Mouse (Mus musculus) forelimb bud, embryonic 11.5 days (tissue): ENCODE data around the gene Prr15l.

Experiments used
- DNase-seq: peaks from one replicate; pipeline ENCODE4 v3.0.0-alpha.2; 2012; ENCODE audit warnings: low read depth, low spot score

The Prr15l gene

DNA sequence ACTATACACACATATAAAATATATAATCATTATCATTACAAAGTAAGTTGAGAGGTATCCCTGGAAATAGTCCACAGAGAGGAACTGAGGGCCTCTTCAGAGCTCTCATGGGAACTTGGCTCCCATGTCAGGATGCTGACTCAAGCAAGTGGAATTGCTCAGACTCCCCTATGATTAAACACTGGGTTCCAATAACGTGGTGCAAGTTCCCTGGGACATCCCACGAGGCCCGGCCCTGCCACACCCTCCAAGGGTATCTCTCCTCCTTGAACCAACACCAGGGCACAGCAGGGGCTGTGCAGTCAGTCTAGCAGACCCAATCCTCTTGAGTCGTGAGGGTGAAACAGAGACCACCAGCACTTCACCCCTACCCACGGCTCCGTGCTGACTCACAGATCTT lies 8.9 kb upstream of the Prr15l start:
- DNase-seq: no peak

DNA sequence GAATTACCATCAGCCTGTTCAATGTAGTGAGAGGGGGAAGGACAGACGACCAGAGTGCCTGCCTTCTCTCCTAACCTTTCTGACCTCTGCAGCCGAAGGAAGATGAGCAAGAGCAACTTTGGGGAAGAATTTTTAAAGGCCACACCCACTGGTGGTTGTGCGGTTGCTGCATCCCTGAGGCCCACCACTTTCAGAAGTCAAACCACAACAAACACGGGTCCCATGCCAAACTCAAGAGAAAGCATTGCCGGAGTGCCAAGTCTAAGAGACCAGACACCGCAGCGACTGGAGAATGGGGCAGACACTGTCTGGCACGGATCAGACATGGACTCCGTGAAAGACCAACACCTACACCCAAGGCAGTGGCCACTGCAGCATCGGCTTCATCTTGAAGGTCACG lies 3.0 kb upstream of the Prr15l start:
- DNase-seq: no peak

DNA sequence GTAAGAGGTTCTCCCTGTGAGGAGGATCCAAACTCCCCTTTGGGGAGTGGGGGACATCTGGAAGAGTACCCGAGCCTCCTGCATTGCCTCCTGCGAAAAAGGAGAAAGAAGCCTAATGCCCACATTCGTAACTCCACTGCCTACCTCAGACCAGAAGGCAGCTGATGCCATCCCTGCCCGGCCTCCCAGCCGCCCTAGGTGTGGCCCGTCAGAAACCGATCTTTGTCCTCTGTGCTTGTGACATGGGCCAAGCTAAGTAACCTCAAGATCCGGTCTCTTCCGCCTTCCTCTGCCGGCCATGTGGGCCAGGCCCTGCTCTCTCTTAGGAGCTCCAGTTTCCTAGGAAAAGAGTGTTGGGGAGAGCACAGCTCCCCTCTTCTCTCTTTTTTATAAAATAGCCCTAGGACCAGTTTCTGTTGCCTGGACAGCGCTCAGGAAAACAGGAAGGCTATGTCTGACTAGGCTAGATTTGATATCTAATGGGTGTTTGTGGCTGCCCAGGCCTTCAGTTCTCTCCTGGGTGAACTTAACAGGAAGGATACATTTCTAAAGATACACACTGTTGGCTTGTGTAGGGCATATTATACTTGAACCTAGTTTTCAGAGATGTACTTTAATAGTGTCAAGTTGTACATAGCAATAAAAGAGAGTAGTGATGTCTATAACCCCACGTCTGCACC lies 2.3 kb upstream of the Prr15l start:
- DNase-seq: no peak

DNA sequence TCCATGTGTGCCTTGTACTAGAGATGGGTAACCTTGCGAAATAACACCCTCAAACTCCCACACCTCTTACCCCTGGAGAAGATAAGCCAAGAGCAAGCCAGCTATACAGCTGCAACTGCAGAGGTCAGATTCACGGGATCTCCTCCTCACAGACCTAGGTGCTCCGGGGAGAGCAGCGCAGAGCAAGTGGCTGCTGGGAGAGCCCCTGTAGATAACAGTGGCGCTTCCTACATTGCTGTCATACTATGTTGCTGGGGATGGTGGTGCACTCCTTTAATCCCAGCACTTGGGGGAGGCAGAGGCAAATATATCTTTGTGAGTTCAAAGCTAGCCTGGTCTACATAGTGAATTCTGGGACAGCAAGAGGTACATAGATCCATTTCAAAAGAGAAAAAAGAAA lies 1.3 kb upstream of the Prr15l start:
- no peak for DNase-seq

GRCm38 (mm10) chr11:96928691-96929090 lies 787 bp downstream of the Prr15l start:
- DNase-seq: no peak

DNA sequence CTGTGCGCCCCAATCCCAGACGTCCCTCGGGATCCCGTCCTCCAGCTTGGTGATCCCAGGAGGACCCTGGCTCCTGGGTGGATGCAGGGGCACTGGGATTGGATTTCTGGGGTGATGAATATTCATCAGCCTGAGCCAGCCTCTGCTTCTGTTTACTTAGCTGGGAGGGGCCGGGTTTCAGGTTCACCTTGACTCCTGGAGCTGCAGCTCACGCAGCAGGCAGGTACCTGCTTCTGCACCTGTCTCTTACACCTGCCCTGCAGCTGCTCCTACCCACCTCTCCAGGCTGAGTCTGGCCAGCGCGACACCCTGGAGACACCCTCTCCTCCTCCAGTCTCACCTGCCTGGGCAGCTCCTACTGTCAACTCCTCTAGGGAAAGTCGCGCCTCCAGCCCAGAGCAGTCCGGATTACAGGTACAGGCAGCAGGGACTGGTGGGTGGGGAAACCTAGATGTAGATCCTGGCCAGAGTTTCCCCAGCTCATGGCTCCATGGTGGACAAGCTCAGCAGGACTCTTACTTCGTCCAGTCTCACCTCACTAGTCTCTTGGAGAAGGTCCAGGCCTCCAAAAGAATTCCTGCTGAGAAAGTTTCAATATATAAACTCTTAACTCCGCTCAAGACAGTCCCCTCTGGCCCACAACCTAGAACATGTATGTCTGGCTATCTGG lies 1.3 kb downstream of the Prr15l start:
- no peak for DNase-seq

DNA sequence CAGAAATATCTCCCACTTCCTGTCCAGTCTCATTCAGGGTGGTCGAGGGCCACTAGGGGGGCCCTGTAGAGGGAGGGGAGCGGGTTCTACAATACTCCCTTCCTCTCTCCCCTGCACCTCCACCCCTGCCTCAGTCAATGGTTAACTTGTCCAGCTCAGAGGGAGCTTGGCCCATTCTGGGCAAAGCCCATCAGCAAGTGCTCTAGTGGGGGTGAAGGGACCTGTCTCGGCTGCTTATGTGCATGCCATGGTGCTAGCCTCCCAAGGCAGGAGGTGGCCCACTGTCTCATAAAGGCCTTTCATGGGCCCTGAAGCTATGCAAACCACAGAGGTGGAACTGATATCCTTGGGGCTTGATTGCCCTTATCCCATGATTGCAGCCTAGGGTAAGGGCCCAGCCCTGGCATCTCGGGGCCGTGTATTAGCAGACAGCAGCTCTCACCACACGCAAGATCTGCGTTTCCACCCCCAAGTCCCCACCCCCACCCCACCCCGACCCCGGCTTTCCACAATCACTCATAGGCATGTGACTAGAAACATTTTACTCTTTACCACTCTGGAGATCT lies 1.9 kb downstream of the Prr15l start:
- no peak for DNase-seq

DNA sequence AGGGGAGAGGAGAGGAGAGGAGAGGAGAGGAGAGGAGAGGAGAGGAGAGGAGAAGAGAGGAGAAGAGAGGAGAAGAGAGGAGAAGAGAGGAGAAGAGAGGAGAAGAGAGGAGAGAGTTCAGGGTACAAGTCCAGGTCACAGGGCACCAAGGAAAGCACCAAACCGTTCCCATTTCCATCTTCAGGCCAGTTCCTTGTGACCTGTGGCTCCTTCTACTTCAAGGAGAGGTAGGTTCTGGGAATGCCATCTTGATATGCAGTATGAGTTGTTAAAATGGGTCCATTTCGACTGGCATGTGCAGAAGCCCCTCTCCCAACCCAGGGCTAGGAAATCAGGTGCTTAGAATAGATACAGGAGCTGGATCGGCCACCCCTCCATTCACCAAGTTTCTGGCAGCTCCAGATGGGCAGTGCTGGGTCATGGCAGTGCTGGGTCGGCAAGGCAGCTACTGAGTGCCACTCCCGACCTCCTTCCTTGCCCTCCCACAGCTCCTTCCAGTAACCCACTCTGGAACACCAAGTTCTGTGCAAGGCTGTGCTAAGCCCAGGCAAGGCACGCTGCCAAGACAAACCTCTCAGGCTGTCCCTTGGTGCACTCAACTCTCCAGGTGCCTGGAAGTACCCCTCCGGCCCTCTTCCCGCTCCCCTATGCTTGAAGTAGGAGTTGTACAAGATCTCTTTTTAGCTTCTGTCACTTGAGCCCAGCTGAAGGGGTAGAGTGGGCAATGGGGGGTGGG lies 3.6 kb downstream of the Prr15l start:
- no peak for DNase-seq

DNA sequence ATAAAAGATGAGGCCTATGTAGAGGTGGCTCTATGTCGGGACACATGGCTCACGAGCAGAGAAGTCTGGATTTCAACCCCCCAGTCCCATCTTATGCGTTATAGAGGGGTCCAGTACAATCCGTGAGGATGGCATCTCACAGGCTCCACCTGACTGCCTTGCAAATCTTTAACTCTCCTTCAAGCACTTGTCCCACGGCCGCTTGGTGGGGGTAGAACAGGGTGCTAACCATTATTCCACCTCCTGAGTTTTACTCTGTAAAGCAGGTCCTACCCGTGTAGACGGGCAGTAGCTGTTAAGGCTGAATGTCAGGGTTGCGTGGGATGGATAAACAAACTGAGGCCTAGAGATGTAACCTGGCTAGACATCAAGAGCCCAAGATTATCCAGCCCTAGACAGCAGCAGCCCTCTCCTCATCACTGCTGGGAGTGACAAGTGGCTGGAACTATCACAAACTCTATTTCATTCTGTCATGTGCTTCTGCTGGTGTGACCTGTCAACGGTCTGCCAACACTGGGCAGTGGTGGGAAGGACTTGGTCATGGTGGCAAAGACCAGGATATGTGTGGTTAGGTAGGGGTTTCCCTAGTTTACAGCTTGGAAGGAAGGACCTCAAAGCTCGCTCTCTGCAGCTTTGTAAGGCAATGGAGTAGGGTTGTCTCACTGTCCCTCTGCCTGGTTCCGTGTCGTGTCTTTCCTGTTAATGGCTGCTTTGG lies 5.8 kb downstream of the Prr15l start:
- DNase-seq: no peak

DNA sequence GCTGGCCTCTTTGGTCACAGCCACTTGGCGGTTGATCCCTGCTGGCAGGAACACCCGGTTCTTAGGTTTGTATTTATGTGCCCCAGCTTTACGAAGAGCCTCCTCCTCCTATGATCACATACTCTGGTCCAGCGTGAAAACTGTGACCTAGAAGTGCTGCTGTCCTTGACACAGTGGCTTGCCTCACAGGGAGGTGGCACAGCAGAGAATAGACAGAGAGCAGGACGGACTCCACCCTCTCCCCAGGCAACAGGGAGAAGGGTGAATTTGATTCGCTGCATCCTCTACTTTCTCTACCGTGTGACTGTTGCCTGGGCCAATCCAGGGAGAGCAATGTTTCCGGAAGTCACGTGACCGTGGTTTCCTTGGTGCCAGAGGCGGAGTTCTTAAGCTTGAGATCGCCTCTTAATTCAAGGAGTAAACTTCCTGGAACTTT lies 7.0 kb downstream of the Prr15l start:
- DNase-seq: peak; percentile 34

GRCm38 (mm10) chr11:96935872-96936650 lies 8.2 kb downstream of the Prr15l start:
- no peak for DNase-seq

GRCm38 (mm10) chr11:96937549-96938425 lies 9.9 kb downstream of the Prr15l start:
- DNase-seq: peak; percentile 25

- no peak for DNase-seq
Measured at GRCm38 (mm10) chr11:96938426-96938800, 10.5 kb downstream of the Prr15l start.

DNA sequence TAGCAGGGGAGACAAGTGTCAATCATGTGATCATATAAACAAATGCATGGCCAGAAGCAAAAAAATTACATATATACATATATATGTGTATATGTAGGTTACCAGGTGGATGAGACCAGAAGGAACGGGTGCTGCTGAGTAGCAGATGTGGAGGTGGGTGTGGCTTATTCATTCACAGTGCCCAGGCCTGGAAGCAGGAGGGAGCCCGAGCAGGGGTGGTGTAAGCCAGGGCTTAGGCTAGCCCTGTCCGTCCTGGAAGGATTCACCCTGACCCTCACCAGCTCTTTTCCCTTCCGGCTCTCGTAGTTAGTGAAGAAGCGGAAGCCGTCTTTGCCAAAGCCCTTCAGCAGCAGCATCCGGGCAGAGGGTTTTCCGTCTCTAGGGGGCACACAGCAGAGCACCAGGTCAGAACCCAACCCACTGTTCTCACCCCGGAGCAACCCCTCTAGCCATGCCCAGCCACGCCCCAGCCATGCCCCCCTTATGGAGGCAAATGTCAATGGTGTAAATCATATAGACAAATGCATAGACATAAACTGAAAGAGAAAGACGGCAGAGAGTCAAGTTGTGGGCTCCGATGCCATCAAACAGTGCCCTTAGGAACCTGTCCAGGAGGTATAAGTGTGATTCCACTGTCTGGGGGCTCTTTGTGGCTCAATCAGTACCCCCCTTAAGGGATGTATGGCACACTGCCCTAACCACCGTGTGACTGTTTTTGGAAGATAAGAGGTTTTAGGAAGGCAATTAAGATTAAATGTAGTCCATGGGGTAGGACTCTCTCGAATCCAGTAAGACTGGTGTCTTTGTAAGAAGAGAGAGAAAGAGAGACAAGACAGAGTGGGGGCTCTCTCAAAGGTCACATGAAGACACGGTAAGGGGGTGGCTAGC lies 12.9 kb downstream of the Prr15l start:
- no peak for DNase-seq

DNA sequence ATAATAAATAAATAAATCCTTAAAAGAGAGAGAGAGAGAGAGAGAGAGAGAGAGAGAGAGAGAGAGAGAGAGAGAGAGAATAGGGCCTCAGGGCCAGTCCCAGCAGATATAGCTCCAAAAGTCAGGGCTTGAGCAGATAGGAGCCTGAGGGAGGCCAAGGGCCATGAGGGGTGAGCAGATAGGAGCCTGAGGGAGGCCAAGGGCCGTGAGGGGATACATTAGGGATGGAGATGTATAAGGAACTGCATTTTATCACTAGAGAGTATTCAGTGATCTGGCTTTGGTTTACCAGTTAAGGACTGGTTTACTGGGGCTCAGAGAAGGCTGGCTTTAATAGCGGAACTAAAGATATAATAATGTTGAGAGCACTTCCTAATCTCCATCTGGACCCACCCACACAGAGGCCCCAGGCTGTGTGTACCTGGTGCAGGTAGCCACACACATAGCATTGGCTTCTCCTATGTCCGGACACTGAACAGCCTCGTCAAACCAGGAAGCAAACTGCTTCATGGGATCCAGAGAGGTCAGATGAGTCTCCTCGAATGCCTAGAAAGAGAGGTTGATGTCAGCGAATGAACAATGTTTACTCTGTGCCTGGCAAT lies 14.2 kb downstream of the Prr15l start:
- DNase-seq: no peak

GRCm38 (mm10) chr11:96943746-96944304 lies 15.9 kb downstream of the Prr15l start, which contains the start of gene Pnpo:
Gene Pnpo (minus strand): TSS chr11:96943986.
- DNase-seq: peak; percentile 95

DNA sequence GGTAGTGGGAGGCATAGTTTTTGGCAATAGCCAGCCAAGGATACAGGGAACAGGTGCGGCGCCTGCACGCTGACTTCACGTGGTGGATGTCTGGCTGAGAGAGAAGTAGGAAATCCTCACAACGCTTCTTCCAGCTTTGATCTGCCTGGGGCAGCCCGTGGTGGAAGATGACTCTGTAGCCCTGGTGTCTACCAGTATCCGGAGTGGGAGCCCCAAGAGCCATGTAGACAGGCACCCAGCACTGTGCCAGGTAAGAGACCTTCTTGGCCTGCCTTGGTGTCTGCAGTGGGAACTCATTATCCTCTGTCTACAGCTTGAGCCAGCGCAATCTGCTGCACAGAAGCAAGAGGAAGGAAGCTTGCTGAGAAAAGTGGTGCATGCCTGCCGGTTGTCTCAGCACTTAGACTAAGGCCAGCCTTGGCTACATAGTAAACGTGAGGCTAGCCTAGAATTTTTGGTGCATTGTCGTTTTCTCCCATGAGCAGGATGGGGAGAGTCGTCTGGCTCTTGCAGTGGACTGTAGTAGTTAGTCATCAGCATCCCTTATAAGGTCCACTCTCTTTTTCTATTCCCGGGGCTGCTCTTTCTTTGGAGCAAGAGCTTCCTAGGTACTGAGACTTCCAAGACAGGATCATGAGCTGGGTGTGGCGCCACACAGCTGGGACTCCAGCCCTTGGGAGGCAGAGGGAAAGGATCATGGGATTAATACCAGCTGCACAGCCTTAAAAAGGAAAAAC lies 17.1 kb downstream of the Prr15l start:
- DNase-seq: no peak
